Mouse (Mus musculus): Measurements from ENCODE around the gene C5ar2.
"Not testable (repeated sequence)": the region's sequence is repeated elsewhere in the genome, so short reads cannot be mapped to it uniquely, and the experiment has no call there.

Gene C5ar2

DNA sequence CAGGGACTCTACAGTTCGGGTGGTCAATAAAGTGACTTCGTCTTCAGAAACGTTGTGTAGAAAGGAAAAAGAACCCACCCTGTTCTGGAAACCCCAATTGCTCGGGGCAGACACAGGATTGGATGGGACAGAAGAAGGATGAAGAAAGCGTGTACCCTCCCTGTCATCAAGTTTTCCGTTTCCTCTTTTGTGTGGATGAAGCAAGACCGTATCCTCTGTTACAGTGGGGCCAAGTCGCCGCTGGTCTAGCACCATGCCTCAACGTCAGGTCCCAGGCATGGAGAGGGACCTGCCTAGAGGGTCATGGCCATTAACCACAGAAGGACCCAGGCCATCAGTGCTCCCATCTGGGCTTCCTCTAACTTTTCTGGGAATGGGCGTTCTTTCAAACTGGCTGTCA lies 13.9 kb upstream of the C5ar2 start:
- no peak for DNase-seq (ENCODE audit: low read depth, low spot score)

DNA sequence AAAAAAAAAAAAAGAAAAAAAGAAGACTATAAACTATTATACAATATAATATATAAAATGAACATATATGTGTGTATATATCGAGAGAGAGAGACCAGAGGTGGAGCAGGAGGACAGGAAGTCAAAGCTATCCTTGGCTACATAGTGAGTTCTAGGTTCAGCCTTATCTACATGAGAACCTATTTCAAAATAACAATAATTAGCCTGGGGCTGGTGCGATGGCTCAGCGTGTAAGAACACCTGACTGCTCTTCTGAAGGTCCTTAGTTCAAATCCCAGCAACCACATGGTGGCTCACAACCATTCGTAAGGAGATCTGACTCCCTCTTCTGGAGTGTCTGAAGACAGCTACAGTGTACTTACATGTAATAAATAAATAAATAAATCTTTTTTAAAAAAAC lies 12.0 kb upstream of the C5ar2 start:
- not testable (repeated sequence) for DNase-seq (ENCODE audit: low read depth, low spot score)

DNA sequence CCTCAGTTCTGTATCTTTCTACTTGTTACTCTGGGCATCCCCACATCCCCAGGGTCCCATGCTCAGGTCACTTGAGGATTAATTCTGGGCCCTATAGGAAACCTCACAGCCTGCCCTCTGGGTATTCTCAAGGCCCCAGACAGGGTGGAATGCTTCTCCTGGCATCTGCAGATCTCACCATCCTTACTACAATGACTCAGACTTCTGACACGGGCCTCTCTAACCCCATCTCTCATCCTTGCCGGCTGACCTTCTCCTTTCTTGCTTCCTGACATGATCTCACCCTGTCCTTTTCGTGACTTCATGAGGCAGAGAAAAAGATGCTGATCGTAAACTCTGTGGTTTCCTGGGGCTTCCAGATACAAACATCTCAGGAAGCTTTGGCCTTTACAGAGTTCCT lies 10.2 kb upstream of the C5ar2 start:
- no peak for DNase-seq (ENCODE audit: low read depth, low spot score)

DNA sequence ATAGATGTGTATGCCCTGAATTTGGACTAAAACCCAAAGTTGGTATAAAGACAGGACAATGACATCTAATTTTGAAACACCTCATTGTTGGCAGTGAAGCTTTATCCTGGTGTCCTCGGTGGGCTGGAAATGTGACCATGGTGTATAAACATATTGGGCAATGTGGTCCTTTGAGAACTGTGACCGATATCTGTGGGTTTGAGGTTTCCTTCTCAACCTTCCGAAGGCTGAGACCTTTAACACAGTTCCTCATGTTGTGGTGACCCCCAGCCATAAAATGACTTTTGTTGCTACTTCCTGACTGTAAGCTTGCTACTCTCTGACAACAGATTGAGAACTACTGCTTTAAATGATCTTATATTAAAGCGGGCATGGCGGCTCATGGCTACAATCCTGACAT lies 6.7 kb upstream of the C5ar2 start:
- DNase-seq (ENCODE audit: low read depth, low spot score) = no peak

DNA sequence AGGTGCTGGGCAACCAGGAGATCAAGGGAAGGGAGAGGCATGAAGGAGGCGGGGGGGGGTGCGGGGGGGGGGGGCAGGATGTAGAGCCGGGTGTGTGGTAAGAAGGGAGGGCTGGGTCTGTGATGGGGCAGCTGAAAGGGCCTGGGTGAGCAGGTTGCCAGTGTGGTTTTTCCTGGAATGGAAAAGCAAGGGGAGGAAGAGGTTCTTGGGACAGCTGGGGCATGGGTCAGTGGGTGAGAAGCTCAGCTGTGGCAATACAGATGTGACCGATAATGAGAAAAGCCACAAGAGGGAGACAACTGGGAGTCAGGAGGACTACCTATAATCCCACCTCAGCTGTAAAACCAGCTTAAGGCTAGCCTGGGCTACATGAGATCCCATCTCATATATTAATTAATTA lies 2.0 kb upstream of the C5ar2 start:
- DNase-seq (ENCODE audit: low read depth, low spot score) = no peak

DNA sequence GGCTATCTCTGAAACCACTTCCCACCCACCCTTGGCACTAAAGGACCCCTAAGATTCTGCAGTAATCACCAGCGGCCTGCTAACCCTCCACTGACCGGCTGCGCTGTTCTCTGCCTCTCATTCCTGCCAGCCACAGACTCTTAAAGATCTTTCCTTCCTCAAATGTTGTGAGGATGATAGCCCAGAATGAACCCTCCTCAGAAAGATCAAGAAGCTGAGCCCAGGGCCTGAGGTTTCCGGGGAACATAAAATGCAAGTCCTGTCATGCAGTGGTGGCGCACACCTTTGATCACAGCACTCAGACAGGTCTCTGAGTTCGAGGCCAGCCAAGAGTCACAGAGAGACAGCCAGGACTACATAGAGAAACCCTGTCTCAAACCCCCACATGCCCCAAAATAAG lies 1.8 kb downstream of the C5ar2 start:
- DNase-seq (ENCODE audit: low read depth, low spot score) = no peak

DNA sequence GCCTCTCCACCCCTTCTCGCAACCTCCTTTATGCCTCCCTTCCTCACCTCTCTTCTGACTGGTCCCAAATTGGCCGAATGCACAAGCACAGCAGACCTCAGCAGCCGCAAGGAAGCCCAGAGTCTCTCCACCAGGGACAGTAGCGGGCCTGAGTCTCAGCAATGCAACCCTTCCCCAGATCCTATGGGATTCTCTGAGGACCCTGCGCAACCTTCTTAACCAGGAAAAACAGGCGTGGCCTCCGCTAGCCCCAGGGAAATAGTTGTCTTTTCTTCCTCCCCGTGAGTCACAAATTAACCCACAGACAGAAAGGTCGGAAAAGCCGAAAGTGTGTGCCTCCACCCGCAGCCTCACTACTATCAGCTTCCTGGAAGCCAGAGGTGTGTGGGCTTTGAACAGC lies 2.2 kb downstream of the C5ar2 start:
- DNase-seq (ENCODE audit: low read depth, low spot score) = no peak

DNA sequence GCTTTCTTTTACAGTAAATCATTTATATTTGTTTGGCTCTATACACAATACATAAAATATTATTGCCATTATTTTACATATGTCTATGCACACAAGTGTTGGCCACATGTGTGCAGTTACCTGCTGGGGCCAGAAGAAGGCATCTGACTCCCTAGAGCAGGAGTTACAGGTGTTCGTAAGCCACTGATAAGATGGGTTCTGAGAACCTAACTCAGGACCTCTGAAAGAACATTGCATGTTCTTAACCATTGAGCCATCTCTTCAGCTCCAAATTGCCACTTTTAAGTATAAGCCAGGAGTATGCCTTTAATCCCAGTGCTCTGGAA lies 3.0 kb downstream of the C5ar2 start:
- no peak for DNase-seq (ENCODE audit: low read depth, low spot score)

DNA sequence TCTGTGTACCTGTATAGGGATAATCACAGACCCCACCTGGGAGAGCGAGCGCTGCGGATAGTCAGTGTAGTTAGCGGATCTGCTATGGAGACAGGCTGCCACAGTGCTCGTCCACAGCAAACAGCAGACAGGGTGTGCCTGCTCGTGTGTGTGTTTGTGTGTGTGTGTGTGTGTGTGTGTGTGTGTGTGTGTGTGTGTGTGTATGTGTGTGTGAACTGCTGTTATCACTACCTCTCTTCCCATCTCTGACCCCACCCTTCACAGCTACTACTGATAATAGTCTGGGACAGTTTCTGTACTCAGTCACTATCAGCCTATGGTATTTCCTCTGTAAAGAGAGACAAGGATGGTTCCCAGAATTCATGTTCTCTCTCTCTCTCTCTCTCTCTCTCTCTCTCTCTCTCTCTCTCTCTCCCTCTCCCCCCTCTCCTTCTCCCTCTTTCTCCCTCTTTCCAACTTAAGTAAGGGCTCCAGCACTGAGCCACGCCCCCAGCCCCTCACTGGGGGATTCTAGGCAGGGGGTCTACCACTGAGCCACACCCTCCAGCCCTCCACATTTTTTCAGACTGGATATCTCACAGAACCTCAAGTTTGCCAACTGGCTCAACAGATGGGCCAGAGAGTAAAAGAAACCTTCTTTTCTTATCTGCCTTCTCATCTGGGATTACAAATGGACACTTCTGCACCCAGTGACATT lies 3.5 kb downstream of the C5ar2 start:
- DNase-seq (ENCODE audit: low read depth, low spot score) = no peak

DNA sequence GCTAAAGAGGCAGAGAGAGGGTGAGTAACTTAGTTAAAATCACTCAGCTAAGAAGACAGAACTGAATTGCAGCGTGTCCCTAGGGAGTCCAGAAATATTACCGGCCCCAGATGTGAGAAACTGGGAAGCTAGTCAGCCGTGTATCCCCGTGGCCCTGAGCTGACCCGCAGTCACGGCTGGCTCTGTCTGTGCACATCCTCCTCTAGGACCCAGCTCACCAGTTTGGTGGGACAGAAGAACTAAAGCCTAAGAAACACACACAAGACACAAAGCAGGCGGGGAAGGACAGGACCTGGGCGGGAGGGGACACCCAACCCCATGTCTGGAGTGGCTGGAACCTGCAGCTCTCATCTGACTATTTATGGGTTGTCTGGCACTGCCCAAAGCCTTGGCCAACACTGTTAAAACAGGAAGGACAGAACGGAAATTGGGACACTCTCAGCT lies 4.4 kb downstream of the C5ar2 start:
- DNase-seq (ENCODE audit: low read depth, low spot score) = no peak

DNA sequence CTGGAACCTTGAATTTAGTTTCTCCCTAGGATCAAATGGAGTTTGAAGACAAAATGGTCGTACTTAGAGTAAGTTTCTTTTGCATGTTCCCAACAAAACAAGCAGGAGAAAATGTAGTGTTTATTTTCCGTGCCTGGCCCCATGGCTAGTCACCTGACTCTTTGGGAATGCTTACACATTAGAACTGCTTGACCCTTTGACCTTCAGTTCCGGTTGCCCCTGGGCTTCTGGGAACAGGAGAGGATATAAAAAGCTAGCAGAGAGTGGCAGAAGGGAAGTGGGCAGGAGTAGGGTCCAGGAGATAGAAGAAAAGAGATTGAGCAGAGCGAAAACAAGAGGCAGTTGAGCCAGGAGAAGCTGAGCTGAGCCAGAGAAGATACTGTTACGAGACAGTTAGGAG lies 14.1 kb downstream of the C5ar2 start:
- DNase-seq (ENCODE audit: low read depth, low spot score) = no peak

DNA sequence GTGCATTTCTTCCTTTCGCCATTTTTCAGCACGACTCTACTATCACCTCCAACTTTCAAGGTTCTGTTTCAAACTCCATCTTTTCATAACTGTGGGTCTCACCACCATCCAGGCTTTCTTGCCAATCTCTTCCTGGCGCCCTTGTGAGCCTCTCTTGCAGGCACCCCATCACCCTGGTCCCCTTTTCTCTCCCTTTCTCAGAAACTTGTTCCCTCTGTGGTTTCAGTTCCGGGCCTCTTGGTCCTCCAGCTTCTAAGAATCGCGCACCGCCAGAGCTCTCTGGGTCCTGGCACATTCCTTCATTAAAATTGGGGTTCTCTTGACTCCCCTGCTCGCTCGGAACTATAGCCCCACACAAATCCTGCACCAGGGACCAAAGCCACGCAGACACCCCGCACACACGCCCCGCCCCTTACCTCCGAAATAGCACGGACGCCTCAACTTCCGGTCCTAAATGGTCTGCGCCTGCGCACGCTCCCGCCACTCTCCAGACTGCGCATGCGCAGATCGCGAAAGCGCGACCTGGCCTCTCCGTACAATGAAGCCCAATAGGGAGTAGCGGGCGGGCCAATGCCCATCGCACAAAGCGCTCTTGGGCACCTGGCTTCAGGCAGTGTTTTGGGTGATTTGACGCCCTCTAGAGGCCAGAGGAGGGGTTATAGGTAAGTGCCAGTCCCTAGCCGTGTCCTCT lies 22.2 kb downstream of the C5ar2 start, which contains the start of gene Dhx34:
Gene Dhx34 (minus strand): TSS at position 456 of the 691 bp plus-strand sequence.
- DNase-seq (ENCODE audit: low read depth, low spot score) = peak; percentile 94

DNA sequence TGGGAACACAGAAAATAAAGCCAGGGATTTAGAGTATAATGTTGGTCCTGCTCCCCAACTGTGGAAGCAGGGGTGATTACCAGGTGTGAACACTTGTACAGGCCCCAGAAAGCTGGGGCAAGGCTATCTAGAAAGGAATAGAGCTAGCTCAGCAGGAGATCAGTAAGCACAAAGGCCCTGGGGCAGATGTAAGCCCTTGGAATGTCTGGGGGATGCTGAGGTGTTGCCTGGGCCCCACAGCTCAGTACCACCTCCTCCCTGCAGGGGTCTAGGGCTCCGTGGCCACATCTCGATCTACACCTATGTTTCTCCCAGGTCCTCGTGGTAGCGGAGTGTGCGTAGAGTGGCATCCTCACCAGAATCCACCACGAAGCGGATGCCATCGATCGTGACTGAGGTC lies 30.0 kb downstream of the C5ar2 start:
- no peak for DNase-seq (ENCODE audit: low read depth, low spot score)

DNA sequence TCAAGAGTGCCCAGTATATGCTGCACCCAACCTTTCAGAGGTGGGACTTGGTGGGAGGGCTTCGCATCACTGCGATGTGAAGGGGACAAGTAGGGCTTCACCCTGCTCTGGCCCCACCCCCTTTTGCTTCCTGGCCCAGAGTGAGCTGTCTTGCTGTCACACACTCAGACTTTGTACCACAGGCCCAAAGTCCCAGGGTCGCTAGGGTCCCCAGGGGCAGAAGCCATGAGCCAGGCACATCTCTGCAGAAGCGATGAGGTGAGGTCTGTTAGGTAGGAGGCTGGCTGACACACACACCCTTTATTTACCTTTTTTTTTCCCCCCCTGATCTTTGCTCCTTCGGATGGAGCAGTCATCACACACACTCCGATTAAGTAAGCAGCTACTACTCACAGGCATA lies 30.8 kb downstream of the C5ar2 start:
- no peak for DNase-seq (ENCODE audit: low read depth, low spot score)

DNA sequence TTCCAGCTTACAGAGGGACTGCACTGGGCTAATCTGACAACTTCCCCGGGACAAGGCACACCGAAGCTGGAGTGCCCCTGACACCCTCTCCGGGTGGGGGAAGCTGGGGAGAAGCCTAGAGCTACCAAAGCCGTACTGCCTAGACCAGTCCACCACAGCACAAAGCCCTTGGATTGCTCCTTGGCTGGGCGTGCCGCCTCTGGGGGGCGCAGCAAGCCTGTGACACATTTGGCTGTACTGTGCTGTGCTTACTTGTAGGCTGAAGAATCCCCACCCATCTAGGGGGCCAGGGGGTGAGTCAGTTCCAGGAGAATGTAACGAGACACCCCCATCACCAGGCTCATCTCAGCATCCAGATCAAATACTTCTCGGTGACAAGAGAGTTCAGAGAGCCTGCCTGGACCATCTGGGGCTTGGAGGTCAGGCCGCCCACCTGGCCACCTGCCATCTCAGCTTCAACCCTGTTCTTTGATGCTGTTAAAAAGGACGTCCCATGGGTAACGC lies 33.0 kb downstream of the C5ar2 start:
- DNase-seq (ENCODE audit: low read depth, low spot score) = no peak

DNA sequence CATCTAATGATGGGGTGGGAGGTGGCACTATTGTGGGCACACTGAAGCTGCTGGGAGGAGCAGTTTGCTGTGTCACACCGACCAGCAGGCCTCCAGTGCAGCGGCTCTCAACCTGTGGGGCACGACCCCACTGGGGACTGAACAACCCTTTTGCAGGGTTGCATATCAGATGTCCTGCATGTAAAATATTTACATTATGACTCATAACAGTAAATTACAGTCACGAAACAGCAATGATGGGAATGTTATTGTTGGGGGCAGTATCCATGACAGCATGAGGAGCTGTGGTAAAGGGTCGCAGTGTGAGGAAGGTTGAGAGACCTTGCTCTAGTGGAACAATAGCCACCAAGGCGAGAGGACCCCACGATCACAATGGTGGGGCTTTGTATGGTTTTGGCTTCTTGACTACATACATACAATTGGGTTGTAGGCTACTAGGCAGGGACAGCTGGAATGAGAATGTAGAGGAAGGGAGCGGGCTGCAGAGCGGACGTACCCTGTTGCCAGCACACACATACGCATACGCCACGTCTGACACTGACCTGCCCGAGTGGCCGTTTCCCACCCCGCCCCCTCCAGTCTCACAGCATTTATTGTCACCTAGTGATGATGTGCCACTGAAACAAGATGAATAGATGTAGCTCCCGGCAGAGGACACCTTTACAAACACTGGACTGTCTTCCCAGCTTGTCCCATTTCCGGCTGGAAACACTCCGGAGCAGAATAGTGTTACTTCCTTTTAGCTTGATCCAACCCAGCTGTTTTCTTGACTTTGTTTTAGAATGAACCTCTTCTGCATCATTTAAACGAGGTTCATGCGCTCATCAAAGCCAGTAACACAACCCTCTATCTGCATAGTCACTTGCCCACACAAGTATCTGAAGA lies 34.9 kb downstream of the C5ar2 start:
- DNase-seq (ENCODE audit: low read depth, low spot score) = no peak

DNA sequence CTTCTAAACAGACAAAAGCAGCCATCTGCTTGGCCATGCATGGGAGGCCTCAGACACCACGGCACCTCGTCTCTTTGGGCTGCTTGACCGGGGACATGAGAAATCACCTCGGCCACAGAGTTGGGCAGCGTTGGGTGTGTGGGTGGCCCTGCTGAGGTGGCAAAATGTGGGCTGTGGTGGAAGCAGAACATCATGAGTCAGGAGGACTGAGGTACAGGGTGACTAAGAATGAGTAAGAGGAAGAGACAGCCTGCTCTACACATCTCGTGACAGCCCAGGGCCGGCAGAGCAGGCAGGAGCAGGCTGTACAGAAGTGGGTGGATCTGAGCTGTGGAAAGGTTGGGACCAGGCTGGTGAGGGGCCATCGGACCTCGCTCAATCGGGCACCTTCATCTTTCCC lies 36.5 kb downstream of the C5ar2 start:
- peak; percentile 60 for DNase-seq (ENCODE audit: low read depth, low spot score)

DNA sequence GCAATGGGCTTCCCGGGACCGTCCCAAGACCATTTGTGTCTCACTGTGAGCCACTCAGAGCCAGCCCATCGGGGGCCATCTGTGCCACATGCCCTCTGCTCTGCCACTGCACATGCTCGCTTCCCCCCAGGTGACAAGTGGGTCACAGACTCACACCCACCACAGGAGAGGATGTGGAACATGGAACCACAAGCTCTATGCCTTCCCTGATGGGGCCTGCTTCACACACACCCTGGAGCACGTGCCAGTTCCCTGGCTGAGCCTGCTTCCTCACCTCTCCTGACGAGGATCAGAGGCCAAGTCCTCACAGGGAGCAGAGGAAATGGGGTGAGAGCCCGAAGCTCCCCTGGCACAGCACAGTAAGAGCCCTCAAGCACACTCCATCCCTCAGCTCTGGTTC lies 36.9 kb downstream of the C5ar2 start:
- no peak for DNase-seq (ENCODE audit: low read depth, low spot score)

DNA sequence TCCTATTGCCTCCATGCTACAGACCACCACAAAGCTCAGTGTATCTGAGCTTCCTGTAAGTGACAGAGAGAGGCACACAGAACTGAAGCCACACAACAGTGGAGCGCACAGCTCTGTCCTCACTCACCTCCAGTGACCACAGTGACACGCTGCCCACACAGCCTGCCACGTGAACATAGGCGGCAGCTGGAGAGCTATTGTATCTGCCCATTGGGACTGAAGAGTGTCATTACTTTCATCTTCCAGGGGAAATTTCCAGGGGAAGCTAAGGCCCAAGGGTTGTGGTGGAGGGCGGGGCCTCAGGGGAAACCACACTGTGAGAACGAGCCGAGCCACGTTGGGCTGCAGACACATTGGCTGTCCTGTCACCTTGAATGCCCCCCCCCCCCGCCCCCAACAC lies 39.2 kb downstream of the C5ar2 start:
- no peak for DNase-seq (ENCODE audit: low read depth, low spot score)

DNA sequence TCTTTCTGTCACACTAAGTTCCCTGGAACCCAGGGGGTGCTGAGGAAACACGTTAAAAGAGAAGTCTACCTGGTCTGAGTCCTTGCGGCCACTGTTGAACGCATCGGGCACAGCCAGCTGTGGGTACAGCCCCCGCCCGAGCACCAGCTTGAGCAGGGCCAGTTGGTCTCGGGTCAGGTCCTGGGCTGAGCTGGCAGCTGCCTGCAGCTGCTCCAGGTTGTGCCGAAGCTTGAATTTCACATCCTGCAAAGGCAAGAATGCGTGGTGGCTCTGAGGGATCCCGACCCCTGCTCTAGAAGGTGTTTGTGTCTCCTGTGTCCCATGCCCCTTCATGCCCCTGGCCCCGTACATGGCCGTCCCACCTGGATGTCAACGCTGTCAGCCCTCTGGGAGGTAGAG lies 40.5 kb downstream of the C5ar2 start:
- no peak for DNase-seq (ENCODE audit: low read depth, low spot score)

DNA sequence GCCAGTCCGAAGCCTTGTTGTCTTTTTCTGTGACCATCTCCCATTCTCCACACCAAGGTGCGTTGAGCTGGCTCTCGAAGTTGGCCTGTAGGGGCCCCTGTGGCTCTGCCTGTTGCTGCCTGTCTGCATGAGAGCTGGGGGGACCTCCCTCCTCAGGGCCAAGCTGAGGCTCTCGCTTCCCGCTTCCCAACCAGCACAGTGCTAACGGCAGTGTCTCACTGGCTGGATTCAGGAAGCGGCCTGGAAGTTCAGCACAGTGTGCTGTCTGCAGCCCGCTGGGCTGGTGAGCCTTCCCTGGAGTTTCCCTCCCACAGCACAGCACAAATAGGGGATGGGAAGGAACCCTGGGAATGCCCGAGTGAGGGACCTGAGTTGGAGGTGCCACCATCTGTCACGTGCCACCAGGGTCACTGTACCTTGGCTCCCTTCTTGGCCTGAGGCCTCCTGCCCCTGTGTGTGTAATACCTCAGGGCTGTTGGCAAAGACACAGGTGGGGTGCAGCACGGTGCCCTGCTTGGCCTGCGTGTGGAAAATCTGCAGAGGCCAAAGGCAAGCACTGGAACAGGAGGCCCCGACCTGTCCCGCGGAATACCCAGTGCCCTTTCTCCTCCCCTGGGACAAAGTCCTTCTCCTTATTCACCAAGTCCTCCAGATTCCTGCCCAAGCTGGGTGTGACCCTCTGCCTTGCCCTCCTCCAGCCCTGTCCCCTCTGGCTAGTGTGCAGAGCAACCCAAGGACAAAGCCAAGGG lies 41.0 kb downstream of the C5ar2 start:
- no peak for DNase-seq (ENCODE audit: low read depth, low spot score)

DNA sequence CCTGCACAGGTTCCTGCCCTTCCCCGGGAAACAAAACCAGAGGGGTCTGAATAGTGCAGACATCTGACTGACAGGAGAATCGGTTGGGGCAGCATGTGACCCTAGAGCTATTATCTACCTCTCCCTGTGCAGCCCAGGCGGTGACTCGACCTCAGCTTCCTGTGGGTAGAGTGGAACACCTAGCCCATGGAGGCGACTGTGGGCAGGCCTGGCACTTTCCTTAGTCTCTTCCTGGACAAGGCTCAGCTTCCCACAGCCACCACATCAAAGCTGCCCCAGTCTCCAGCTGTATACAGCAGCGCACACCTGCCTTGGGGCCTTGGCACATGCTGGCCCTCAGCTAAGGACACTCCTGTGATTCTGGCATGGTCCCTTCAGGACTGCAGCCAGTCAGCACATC lies 42.8 kb downstream of the C5ar2 start:
- no peak for DNase-seq (ENCODE audit: low read depth, low spot score)

All from telencephalon, adult 2 months (tissue).